Mouse (Mus musculus) MEL (cell line): ENCODE measurements around the gene Trp53i13. TPM values are rescaled to one million over a fixed set of nuclear protein-coding genes. Genes with fewer than 3 reads are reported as not detected.

ENCODE experiments used
- DNase-seq: peaks from one replicate; pipeline ENCODE4 v3.0.0; 2011; ENCODE audit warnings: low read depth, low spot score
- H3K27ac ChIP-seq: 2 replicates; pipeline ENCODE4 v1.5.1; 2012; ENCODE audit warnings: low read depth, mild to moderate bottlenecking, control low read depth, low read length, moderate library complexity; ENCODE audit not compliant: control insufficient read depth
- H3K27me3 ChIP-seq, 2 experiments: fragments of 150-350 bp in 1 of 2; sonication (generic) in 1 of 2; 2 replicates each; pipeline ENCODE4 v1.6.1; 2012; ENCODE audit warnings: low read length in 2 of 2, mild to moderate bottlenecking in 2 of 2, improper control_type of control experiment in 1 of 2, moderate library complexity in 1 of 2; ENCODE audit not compliant: insufficient read depth in 2 of 2, control insufficient read depth in 1 of 2
- H3K36me3 ChIP-seq, 2 experiments: 2 replicates each; pipeline ENCODE4 v1.6.1; 2012 to 2014; ENCODE audit warnings: low read length in 2 of 2, improper control_type of control experiment in 1 of 2, inconsistent platforms in 1 of 2, mild to moderate bottlenecking in 1 of 2; ENCODE audit not compliant: insufficient read depth in 2 of 2, control insufficient read depth in 1 of 2
- H3K4me1 ChIP-seq, 2 experiments: fragments of 150-350 bp in 1 of 2; sonication (generic) in 1 of 2; 2 replicates each; pipeline ENCODE4 v1.6.1; 2012; ENCODE audit warnings: low read length in 2 of 2, improper control_type of control experiment in 1 of 2, mild to moderate bottlenecking in 1 of 2; ENCODE audit not compliant: insufficient read depth in 2 of 2, control insufficient read depth in 1 of 2
- H3K4me3 ChIP-seq, 2 experiments: fragments of 150-350 bp in 1 of 2; sonication (generic) in 1 of 2; 2 replicates each; pipeline ENCODE4 v1.5.1; 2012; ENCODE audit warnings: low read depth in 2 of 2, low read length in 2 of 2, mild to moderate bottlenecking in 2 of 2, moderate library complexity in 2 of 2, control low read depth in 1 of 2, improper control_type of control experiment in 1 of 2; ENCODE audit not compliant: control insufficient read depth in 1 of 2, insufficient read depth in 1 of 2
- H3K79me2 ChIP-seq: 2 replicates; pipeline ENCODE4 v1.6.1; 2012; ENCODE audit warnings: mild to moderate bottlenecking, low read length, moderate library complexity; ENCODE audit not compliant: control insufficient read depth, poor library complexity, insufficient read depth
- H3K9ac ChIP-seq: 2 replicates; pipeline ENCODE4 v1.6.1; 2012; ENCODE audit warnings: low read depth, mild to moderate bottlenecking, control low read depth, low read length, moderate library complexity; ENCODE audit not compliant: control insufficient read depth, poor library complexity, severe bottlenecking
- H3K9me3 ChIP-seq: fragments of 150-350 bp; sonication (generic); replicated peaks from 2 replicates; pipeline ENCODE4 v1.6.1; 2012; ENCODE audit warnings: mild to moderate bottlenecking, low read length, improper control_type of control experiment, moderate library complexity; ENCODE audit not compliant: insufficient read depth
- CHD1 ChIP-seq: IDR thresholded peaks from 2 replicates; pipeline ENCODE4 v1.6.1; 2012; ENCODE audit warnings: low read depth, mild to moderate bottlenecking, inconsistent platforms, low read length, improper control_type of control experiment
- CTCF ChIP-seq, 3 experiments: IDR thresholded peaks in 2 of 3; conservative IDR thresholded peaks in 1 of 3; 2 replicates each; pipeline ENCODE4 v1.5.1; 2011 to 2012; ENCODE audit warnings: low read length in 3 of 3, low read depth in 2 of 3, mild to moderate bottlenecking in 2 of 3, improper control_type of control experiment in 1 of 3, inconsistent platforms in 1 of 3, mixed read lengths in 1 of 3, moderate library complexity in 1 of 3; ENCODE audit not compliant: control insufficient read depth in 1 of 3, insufficient read depth in 1 of 3, poor library complexity in 1 of 3, severe bottlenecking in 1 of 3
- E2F4 ChIP-seq: IDR thresholded peaks from 2 replicates; pipeline ENCODE4 v1.6.1; 2011; ENCODE audit warnings: low read depth, low read length, improper control_type of control experiment, borderline replicate concordance
- GABPA ChIP-seq: IDR thresholded peaks from 2 replicates; pipeline ENCODE4 v1.6.1; 2012; ENCODE audit warnings: low read depth, mild to moderate bottlenecking, inconsistent platforms, low read length, improper control_type of control experiment, moderate library complexity
- GATA1 ChIP-seq: IDR thresholded peaks from 2 replicates; pipeline ENCODE4 v1.6.1; 2011; ENCODE audit warnings: low read depth, low read length, improper control_type of control experiment
- KAT2A ChIP-seq: conservative IDR thresholded peaks from 2 replicates; pipeline ENCODE4 v1.6.1; 2012; ENCODE audit warnings: low read depth, low read length, improper control_type of control experiment, inconsistent platforms
- MAFK ChIP-seq: IDR thresholded peaks from 2 replicates; pipeline ENCODE4 v1.6.1; 2011; ENCODE audit warnings: low read depth, mild to moderate bottlenecking, low read length, improper control_type of control experiment, borderline replicate concordance
- MAX ChIP-seq: IDR thresholded peaks from 2 replicates; pipeline ENCODE4 v1.6.1; 2011; ENCODE audit warnings: low read length, improper control_type of control experiment
- MYB ChIP-seq: IDR thresholded peaks from 2 replicates; pipeline ENCODE4 v1.6.1; 2011; ENCODE audit warnings: mild to moderate bottlenecking, low read depth, low read length, improper control_type of control experiment
- NELFE ChIP-seq: IDR thresholded peaks from 2 replicates; pipeline ENCODE4 v1.6.1; 2011; ENCODE audit warnings: low read depth, low read length, improper control_type of control experiment
- POLR2A ChIP-seq, 2 experiments: IDR thresholded peaks; 2 replicates each; pipeline ENCODE4 v1.6.1; 2011 to 2012; ENCODE audit warnings: low read length in 2 of 2, mild to moderate bottlenecking in 2 of 2, control low read depth in 1 of 2, improper control_type of control experiment in 1 of 2, low read depth in 1 of 2, moderate library complexity in 1 of 2; ENCODE audit not compliant: control insufficient read depth in 1 of 2, insufficient read depth in 1 of 2, poor library complexity in 1 of 2
- POLR2AphosphoS2 ChIP-seq: IDR thresholded peaks from 2 replicates; pipeline ENCODE4 v1.6.1; 2011; ENCODE audit warnings: low read length, improper control_type of control experiment
- RCOR1 ChIP-seq: IDR thresholded peaks from 2 replicates; pipeline ENCODE4 v1.6.1; 2012; ENCODE audit warnings: low read depth, mild to moderate bottlenecking, inconsistent platforms, low read length, improper control_type of control experiment
- SIN3A ChIP-seq: IDR thresholded peaks from 2 replicates; pipeline ENCODE4 v1.6.1; 2012; ENCODE audit warnings: low read length, improper control_type of control experiment, inconsistent platforms
- SMC3 ChIP-seq: IDR thresholded peaks from 2 replicates; pipeline ENCODE4 v1.6.1; 2011; ENCODE audit warnings: low read depth, low read length, improper control_type of control experiment
- TAL1 ChIP-seq: IDR thresholded peaks from 2 replicates; pipeline ENCODE4 v1.6.1; 2012; ENCODE audit warnings: mild to moderate bottlenecking, inconsistent platforms, low read length, moderate library complexity, mixed read lengths
- TBP ChIP-seq: IDR thresholded peaks from 2 replicates; pipeline ENCODE4 v1.8.0; 2011; ENCODE audit warnings: low read depth, low read length, improper control_type of control experiment
- USF2 ChIP-seq, 2 experiments: IDR thresholded peaks; 2 replicates each; pipeline ENCODE4 v1.6.1; 2011 to 2012; ENCODE audit warnings: improper control_type of control experiment in 2 of 2, low read length in 2 of 2, borderline replicate concordance in 1 of 2, inconsistent platforms in 1 of 2, low read depth in 1 of 2, mild to moderate bottlenecking in 1 of 2; ENCODE audit not compliant: insufficient read depth in 1 of 2
- ZMIZ1 ChIP-seq: IDR thresholded peaks from 2 replicates; pipeline ENCODE4 v1.6.1; 2012; ENCODE audit warnings: low read depth, mild to moderate bottlenecking, inconsistent platforms, low read length, improper control_type of control experiment, moderate library complexity
- polyA plus RNA-seq, 2 experiments: library from polyadenylated mRNA; stranded (reverse) in 1 of 2; unstranded in 1 of 2; fragments of >175 nt in 1 of 2; fragments of >200 nt in 1 of 2; gene quantifications; 2 replicates each; pipeline versions ENCODE4 v1.2.1 to v1.2.4; 2012; ENCODE audit warnings: low replicate concordance in 2 of 2, low read depth in 1 of 2; ENCODE audit not compliant: insufficient read length in 2 of 2, insufficient read depth in 1 of 2, missing spikeins in 1 of 2
- total RNA-seq: library from RNA; depleted of rRNA; stranded (reverse); fragments of 300-350 nt; gene quantifications from 2 replicates; pipeline ENCODE4 v1.2.3, GENCODE M21; 2012

Trp53i13 gene
- total and polyA plus RNA-seq, 3 experiments = 6.0 to 12.3 TPM; not detected in 1

- no peaks in the 10 kb centered on the region for H3K9me3 ChIP-seq
- no peak overlapping the region for H3K4me3 ChIP-seq
- TF ChIP-seq TBP (no peak), CTCF (IDR thresholded peaks at IDR 0.05 in 2 of 3, conservative IDR thresholded peaks at IDR 0.05 in 1 of 3; ENCODE audit: control insufficient read depth in 1 of 3, insufficient read depth in 1 of 3, low read depth in 2 of 3, low read length in 3 of 3, poor library complexity in 1 of 3, severe bottlenecking in 1 of 3) (no peak)
- DNase-seq = no peak
- 0 out of 4 replicates have a peak, but pooled peaks cover 0 to 3% of the 10 kb centered on the region in 2 experiments for H3K4me1 ChIP-seq
- H3K27me3 ChIP-seq = no peaks in the 10 kb centered on the region
- no peak overlapping the region for H3K9ac ChIP-seq
- H3K36me3 ChIP-seq = no peaks in the 10 kb centered on the region; a peak in 1 of 4 replicates
- no peak overlapping the region for H3K27ac ChIP-seq
- H3K79me2 ChIP-seq = no peaks in the 10 kb centered on the region
These were observed 52.7 kb downstream of the Trp53i13 start for GRCm38 (mm10) chr11:77463101-77463445.

GRCm38 (mm10) chr11:77462283-77463100, 53.3 kb downstream of the Trp53i13 start, which contains the start of gene Coro6:
Coro6 (plus strand) TSS chr11:77462411.
- no peak within 1 kb of the TSS for H3K9ac ChIP-seq
- no peaks in the 10 kb centered on the region for H3K79me2 ChIP-seq
- H3K9me3 ChIP-seq = no peaks in the 10 kb centered on the region
- H3K36me3 ChIP-seq = no peaks in the 10 kb centered on the region; a peak in 1 of 4 replicates
- no peak within 1 kb of the TSS for H3K4me3 ChIP-seq
- no peak within 1 kb of the TSS for H3K27ac ChIP-seq
- TF ChIP-seq MAX (no peak), RCOR1 (no peak), TAL1 (no peak), CTCF (IDR thresholded peaks at IDR 0.05 in 2 of 3, conservative IDR thresholded peaks at IDR 0.05 in 1 of 3; ENCODE audit: control insufficient read depth in 1 of 3, insufficient read depth in 1 of 3, low read depth in 2 of 3, low read length in 3 of 3, poor library complexity in 1 of 3, severe bottlenecking in 1 of 3) (no peak), TBP (no peak), SMC3 (no peak), CHD1 (no peak), POLR2A (IDR thresholded peaks at IDR 0.05; ENCODE audit: control insufficient read depth in 1 of 2, insufficient read depth in 1 of 2, low read depth in 1 of 2, low read length in 2 of 2, poor library complexity in 1 of 2) (no peak), GABPA (no peak), ZMIZ1 (no peak), NELFE (no peak), USF2 (IDR thresholded peaks at IDR 0.05; ENCODE audit: borderline replicate concordance in 1 of 2, insufficient read depth in 1 of 2, low read depth in 1 of 2, low read length in 2 of 2) (no peak), E2F4 (no peak), KAT2A (no peak), POLR2AphosphoS2 (no peak), GATA1 (no peak), MYB (no peak), MAFK (no peak), SIN3A (no peak)
- 0 out of 4 replicates have a peak, but pooled peaks cover 0 to 3% of the 10 kb centered on the region in 2 experiments for H3K4me1 ChIP-seq
- no peaks in the 10 kb centered on the region for H3K27me3 ChIP-seq
- DNase-seq = no peak
